Mouse (Mus musculus) cerebellum, adult 2 months (tissue): ENCODE data around the gene Lysmd3.

Experiments used
- CTCF ChIP-seq: fragments of 200-500 bp; IDR thresholded peaks from 2 replicates; pipeline ENCODE4 v1.5.1; 2011; ENCODE audit warnings: low read depth, mild to moderate bottlenecking, control low read depth, low read length, moderate library complexity, borderline replicate concordance; ENCODE audit not compliant: insufficient read depth
- POLR2A ChIP-seq: fragments of 200-500 bp; IDR thresholded peaks from 2 replicates; pipeline ENCODE4 v1.6.1; 2011; ENCODE audit warnings: low read length, control low read depth, borderline replicate concordance; ENCODE audit not compliant: insufficient read depth

- TF ChIP-seq POLR2A (no peak), CTCF (no peak)
Observed at GRCm38 (mm10) chr13:81629395-81629794, 28.1 kb upstream of the Lysmd3 start.
